Mouse (Mus musculus) Muller cell, postnatal 12 days (primary cell): ENCODE results near the gene Iqgap3.

ENCODE experiments used
- DNase-seq: peaks from one replicate; pipeline ENCODE4 v3.0.0-alpha.2; 2015; ENCODE audit errors: inconsistent ontology term

Iqgap3 gene

DNA sequence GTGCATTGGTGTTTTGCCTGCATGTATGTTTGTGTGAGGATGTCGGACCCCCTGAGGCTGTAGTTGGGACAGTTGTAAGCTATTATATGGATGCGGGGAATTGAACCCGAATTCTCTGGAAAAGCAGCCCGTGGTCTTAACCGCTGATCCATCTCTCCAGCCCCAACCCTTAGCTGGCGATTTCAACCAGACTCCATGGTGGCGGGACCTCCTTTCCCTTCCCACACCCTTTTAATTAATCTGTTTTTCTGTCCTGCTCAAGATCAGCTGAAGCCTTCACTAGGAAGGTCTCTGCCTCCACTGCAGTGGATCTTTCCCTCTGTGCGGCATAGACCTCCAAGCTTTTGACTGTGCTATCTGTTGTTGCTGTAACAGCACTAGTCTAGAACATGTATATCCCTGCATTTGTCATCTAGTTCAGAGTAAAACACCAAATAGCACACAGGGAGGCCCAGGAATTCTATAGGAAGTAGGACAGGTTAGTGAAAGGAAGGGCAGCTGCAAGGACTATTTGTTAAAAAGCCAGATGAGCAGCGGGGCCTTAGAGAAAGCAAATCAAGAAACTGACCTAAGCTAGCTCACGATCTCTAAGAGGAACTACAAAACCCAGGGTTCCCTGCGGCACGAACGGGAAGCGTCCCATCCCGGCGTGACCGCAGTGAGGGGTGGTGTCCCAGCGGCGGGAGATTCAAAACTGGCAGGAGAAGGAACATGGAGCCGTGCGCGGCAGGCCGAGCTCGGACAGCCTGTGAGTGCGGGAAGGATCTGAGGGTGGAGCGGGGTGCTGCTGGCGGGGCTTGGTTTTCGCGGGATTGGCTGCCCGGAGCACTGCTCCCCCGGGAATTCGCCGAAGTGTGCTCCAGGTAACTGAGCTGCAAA is at the start of gene Iqgap3:
Gene Iqgap3, plus strand, starts transcription at position 627 of the 879 bp plus-strand sequence.
- DNase-seq, result peak; percentile 92

GRCm38 (mm10) chr3:88033506-88033905 is 48.3 kb upstream of the Iqgap3 start:
- no peak for DNase-seq

DNA sequence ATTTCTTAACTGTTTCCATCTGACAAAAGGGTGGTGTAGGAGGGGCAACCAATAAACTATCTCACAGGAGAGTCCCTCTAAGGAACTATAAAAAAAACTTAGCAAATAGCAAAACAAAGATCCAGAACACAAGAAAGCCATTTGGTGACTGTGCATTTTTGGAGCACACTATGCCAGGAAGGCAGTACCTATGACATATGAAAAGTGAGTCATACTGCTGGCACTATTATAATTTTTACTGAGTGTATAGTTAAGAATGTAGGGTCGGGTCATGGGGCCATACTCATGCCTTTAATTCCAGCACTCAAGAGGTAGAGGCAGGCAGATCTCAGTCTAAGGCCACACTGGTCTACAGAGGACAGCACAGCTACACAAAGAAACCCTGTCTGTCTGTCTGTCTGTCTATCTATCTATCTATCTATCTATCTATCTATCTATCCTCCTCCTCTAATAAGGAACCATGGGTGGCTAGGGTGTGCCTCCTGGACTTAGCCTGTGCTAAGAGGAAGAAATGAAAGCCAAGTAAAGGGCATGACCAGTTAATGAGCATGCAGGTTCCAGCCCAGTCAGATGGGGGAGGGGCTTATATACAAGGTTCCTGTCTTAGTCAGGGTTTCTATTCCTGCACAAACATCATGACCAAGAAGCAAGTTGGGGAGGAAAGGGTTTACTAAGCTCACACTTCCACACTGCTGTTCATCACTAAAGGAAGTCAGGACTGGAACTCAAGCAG is 46.0 kb upstream of the Iqgap3 start:
- DNase-seq, result no peak

- DNase-seq, result peak; percentile 78
Observed at GRCm38 (mm10) chr3:88042661-88043421, 38.9 kb upstream of the Iqgap3 start, which contains the start of gene Gpatch4. TSS of gene Gpatch4 (plus strand) at chr3:88043108.

- no peak for DNase-seq
Observed at GRCm38 (mm10) chr3:88049532-88049931, 32.2 kb upstream of the Iqgap3 start.

DNA sequence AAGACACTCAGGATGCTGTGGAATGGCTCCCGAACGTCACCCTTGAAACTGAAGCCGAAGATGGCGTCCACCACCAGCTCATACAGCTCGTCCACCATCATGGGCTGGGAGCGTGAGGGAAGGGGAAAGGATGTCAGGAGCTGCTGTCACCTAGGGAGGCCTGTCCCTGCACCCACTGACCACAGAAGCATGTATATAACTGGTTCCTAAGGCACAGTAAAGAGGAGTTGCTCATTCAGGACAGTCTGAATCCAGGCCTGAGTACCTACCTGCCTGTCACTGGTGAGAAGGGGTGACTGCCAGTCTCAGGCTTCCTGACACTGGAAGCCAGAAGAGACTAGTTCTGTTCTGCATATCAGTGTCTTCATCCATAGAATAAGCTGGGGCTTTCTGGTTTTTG is 24.7 kb upstream of the Iqgap3 start:
- no peak for DNase-seq

GRCm38 (mm10) chr3:88057902-88058696 is 23.7 kb upstream of the Iqgap3 start, which contains the start of gene Naxe:
TSS of gene Naxe (minus strand) at chr3:88058495.
- DNase-seq, result peak; percentile 94

DNA sequence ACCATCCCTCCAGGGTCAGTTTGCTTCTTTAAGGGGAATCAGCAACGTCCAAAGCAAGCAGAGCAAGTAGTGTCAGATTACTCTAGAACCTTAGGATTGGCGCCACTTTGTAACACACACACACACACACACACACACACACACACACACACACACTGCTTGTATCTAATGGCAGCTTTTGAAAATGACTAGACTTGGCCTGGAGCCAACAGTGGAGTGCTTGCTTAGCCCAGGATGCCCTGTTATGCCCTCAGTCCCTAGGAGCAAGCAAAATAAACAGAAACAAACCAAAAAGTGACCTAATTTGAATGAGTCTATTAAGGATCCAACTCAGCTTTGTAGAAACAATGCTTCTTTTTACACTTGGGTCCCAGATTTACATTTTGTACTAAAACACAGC is 13.4 kb upstream of the Iqgap3 start:
- no peak for DNase-seq

DNA sequence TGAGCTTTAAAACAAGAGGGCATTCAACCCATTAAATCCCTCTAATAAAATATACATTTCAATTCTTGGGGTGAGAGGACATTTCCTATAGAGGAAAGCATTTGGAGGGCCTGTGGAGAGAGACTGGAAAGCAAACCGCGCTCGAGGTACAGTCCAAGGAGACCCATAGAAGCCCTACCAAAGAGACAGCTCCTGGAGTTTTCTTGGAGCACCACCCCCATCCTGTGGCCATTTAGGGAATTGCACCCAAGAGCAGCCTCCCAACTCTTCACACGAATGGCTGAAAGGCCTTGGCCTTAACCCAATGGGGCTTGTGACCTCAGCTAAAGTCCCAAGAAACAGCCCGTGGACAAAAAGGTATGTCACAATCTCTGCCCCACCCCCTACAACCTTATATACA is 10.0 kb upstream of the Iqgap3 start:
- DNase-seq, result peak; percentile 84

DNA sequence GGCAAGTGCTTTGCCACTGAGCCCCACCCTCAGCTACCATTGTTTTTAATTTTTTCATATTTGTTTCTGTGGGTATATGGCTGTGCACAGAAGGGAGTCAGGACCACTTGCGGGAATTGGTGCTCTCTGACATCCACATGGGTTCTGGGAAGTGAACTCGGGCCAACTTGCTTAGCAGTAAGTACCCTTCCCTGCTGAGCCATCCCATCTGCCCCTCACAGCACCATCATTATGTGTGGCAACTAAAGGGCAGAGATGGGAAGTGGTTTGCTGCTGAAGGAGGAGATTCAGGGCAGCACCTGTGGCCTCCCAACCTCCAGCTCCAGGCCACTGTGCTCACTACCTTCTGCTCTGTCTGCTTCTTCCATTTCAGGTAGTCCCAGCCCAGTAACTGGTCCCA is 8.1 kb upstream of the Iqgap3 start:
- no peak for DNase-seq

GRCm38 (mm10) chr3:88074351-88074750 is 7.4 kb upstream of the Iqgap3 start:
- no peak for DNase-seq

- no peak for DNase-seq
Observed at GRCm38 (mm10) chr3:88074766-88075165, 7.0 kb upstream of the Iqgap3 start.

GRCm38 (mm10) chr3:88077441-88077840 is 4.3 kb upstream of the Iqgap3 start:
- no peak for DNase-seq

- DNase-seq, result no peak
Observed at GRCm38 (mm10) chr3:88078204-88078603, 3.6 kb upstream of the Iqgap3 start, which contains the start of gene Ttc24. TSS of gene Ttc24 (minus strand) at chr3:88078304.

DNA sequence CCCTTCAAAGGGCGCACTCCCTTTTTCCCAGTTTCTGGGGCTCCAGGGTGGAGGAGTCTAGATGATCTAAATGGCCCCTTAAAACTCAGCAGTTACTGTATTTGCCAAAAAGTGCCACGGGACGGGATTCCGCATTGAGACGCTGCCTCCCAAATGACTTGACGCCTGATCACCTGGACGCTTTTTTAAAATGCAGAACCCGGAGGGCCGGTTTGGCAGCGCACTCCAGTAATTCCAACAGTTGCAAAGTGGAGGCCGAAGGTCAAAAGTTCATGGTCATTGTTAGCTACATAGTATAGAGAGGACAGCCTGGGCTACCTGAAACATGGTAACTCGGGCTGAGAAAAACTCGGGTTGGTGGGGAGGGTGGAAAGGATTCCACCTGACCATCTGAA is 450 bp downstream of the Iqgap3 start:
- DNase-seq, result no peak

DNA sequence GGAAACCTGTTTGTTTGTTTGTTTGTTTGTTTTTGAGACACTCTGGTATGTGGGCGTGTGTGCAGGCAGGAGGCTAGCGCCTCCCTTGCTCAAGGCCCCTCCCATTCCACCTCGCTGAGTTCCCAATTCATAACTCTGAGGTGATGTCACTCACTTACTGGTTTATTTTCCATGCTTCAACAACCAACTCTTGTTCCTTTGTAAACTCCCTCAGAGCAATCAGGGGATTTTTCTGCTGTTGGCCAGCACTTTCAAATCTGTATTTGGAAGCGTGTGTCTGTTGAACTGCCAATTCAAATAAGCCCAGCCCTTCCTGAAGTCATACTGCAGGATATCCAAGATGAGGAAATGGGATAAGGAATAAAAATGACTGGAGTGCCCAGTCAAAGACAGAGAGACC is 892 bp downstream of the Iqgap3 start:
- peak; percentile 89 for DNase-seq

- no peak for DNase-seq
Observed at GRCm38 (mm10) chr3:88084001-88084400, 2.2 kb downstream of the Iqgap3 start.

DNA sequence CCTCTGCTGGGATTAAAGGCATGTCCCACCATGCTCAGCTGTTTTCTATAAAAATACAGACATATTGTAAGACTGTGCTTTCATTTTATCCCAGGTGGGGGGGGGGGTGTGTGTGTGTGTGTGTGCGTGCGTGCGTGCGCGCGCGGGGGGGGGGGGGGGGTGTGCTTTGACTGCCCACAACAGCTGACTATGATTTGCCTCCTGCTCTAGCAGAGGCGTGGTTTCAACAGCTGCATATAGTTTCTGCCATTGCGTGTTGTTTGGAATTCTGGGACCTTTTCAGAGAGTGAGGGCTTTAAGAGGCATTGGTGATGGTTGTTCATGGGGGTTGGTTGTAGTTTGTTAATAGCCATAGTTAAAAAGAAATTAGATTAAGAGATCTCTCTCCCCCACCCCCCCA is 3.7 kb downstream of the Iqgap3 start:
- DNase-seq, result no peak

GRCm38 (mm10) chr3:88087688-88088087 is 5.9 kb downstream of the Iqgap3 start:
- DNase-seq, result peak; percentile 11

DNA sequence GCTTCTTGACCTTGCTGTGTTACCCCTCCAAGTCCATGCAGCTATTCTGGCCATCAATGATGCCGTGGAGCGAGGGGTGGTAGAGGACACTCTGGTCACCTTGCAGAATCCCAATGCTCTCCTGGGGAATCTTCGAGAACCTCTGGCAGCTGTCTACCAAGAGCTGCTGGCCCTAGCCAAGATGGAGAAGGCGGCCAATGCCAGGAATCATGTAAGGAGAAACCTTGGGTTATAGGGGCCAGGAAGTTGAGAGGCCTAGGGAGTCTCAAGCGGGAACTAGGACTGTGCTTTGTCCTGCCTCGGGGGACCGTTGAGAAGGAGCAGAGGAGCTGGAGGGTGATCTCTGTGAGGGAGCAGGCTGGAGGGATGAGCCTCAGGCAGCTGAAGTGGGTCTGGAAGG is 8.3 kb downstream of the Iqgap3 start:
- no peak for DNase-seq

DNA sequence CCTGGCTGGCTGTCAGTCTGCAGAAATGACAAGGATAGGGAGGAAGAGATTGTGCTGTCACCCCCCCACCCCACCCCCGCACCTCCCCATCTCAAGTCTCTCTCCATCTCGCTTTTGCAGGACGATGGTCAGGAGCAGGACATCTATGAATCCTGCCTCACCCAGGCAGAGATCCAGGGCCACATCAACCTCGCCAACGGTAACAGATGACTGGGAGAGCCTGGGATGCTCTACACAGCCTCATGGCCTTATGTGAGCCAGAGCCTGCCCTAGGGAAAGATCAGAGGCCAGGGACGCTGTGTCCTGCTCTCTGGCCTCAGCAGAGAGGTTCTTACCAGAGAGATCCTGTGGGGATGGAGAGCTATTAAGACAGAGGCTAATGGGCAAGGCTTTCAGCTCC is 8.8 kb downstream of the Iqgap3 start:
- DNase-seq, result no peak
